Mouse (Mus musculus) megakaryocyte, adult 5-6 weeks (primary cell): ENCODE results near the gene Nabp1. TPM values are rescaled to one million over a fixed set of nuclear protein-coding genes. Genes with fewer than 3 reads are reported as not detected.

Experiments used
- total RNA-seq, 2 experiments: library from RNA; stranded (forward) in 1 of 2; stranded (reverse) in 1 of 2; fragments of 153-499, 151-499 nt in 1 of 2; fragments of 221-1000, 200-1000 nt in 1 of 2; gene quantifications; 2 replicates each; pipeline versions ENCODE4 v1.2.3 to v1.2.4; 2015 to 2017

Gene Nabp1
- total RNA-seq, 2 experiments from 2014 or later, result 95.3 to 277 TPM

Other genes starting within 250 kb of the Nabp1 start
- gene Cavin2, start 189.3 kb downstream of the Nabp1 start, total RNA-seq (2015), result not detected in 2 replicates
- gene Cavin2, start 189.3 kb downstream of the Nabp1 start, total RNA-seq (2017), result 0.33 TPM in 1 of 2 replicates, not detected in the other